Mouse (Mus musculus) testis, postnatal 10 days (tissue): Measurements from ENCODE around the gene Trim62.

Experiments
- DNase-seq: peaks from one replicate; pipeline ENCODE4 v3.0.0; 2021; ENCODE audit warnings: low spot score

Trim62 gene

GRCm38 (mm10) chr4:128883379-128883781, at the start of gene Trim62:
TSS of gene Trim62 (plus strand) at chr4:128883580.
- DNase-seq: peak; percentile 90

GRCm38 (mm10) chr4:128838202-128838601, 45.2 kb upstream of the Trim62 start:
- DNase-seq: no peak

GRCm38 (mm10) chr4:128839811-128840738, 43.3 kb upstream of the Trim62 start:
- peak; percentile 85 for DNase-seq

GRCm38 (mm10) chr4:128841259-128841658, 42.1 kb upstream of the Trim62 start:
- DNase-seq: no peak

- DNase-seq: no peak
These were observed 38.8 kb upstream of the Trim62 start for GRCm38 (mm10) chr4:128844566-128844965.

- DNase-seq: no peak
These were observed 37.9 kb upstream of the Trim62 start for GRCm38 (mm10) chr4:128845367-128845973.

GRCm38 (mm10) chr4:128848961-128849360, 34.4 kb upstream of the Trim62 start:
- no peak for DNase-seq

GRCm38 (mm10) chr4:128849686-128850085, 33.7 kb upstream of the Trim62 start:
- no peak for DNase-seq

- DNase-seq: no peak
These were observed 31.0 kb upstream of the Trim62 start for GRCm38 (mm10) chr4:128852266-128852887.

GRCm38 (mm10) chr4:128853117-128853516, 30.3 kb upstream of the Trim62 start:
- no peak for DNase-seq

- peak; percentile 71 for DNase-seq
These were observed 27.8 kb upstream of the Trim62 start for GRCm38 (mm10) chr4:128855613-128856040.

GRCm38 (mm10) chr4:128857212-128857611, 26.2 kb upstream of the Trim62 start:
- DNase-seq: no peak

GRCm38 (mm10) chr4:128858226-128858625, 25.2 kb upstream of the Trim62 start:
- peak; percentile 85 for DNase-seq

- DNase-seq: peak; percentile 66
These were observed 24.5 kb upstream of the Trim62 start for GRCm38 (mm10) chr4:128858878-128859277.

- DNase-seq: no peak
These were observed 10.4 kb upstream of the Trim62 start for GRCm38 (mm10) chr4:128872992-128873391.

GRCm38 (mm10) chr4:128874062-128874461, 9.3 kb upstream of the Trim62 start:
- DNase-seq: no peak

GRCm38 (mm10) chr4:128875439-128875838, 7.9 kb upstream of the Trim62 start:
- DNase-seq: no peak

- DNase-seq: no peak
These were observed 5.9 kb upstream of the Trim62 start for GRCm38 (mm10) chr4:128877520-128877919.

GRCm38 (mm10) chr4:128878901-128879491, 4.4 kb upstream of the Trim62 start:
- DNase-seq: no peak

- peak; percentile 78 for DNase-seq
These were observed 676 bp downstream of the Trim62 start for GRCm38 (mm10) chr4:128883801-128884710.

GRCm38 (mm10) chr4:128884711-128885095, 1.3 kb downstream of the Trim62 start:
- no peak for DNase-seq
